Mouse (Mus musculus) granulocyte monocyte progenitor cell, adult 5-6 weeks (primary cell): ENCODE measurements around the gene Hdgfl3. TPM values are rescaled to one million over a fixed set of nuclear protein-coding genes. Genes with fewer than 3 reads are reported as not detected.

Source experiments
- ATAC-seq: replicated peaks from 2 replicates; pipeline ENCODE4 v1.8.0; 2016; ENCODE audit warnings: mild to moderate bottlenecking, moderate TSS enrichment, inconsistent platforms; ENCODE audit not compliant: poor library complexity, severe bottlenecking
- total RNA-seq, 2 experiments: library from RNA; stranded (forward) in 1 of 2; stranded (reverse) in 1 of 2; fragments of 200-712, 200-1000 nt in 1 of 2; fragments of >200 nt in 1 of 2; fragmentation: Nextera tagmentation in 1 of 2; gene quantifications; 2 replicates each; pipeline ENCODE4 v1.2.3; 2014 to 2017

Gene Hdgfl3
- total RNA-seq, 2 experiments from 2014 or later = 0.67 TPM; not detected in 1

DNA sequence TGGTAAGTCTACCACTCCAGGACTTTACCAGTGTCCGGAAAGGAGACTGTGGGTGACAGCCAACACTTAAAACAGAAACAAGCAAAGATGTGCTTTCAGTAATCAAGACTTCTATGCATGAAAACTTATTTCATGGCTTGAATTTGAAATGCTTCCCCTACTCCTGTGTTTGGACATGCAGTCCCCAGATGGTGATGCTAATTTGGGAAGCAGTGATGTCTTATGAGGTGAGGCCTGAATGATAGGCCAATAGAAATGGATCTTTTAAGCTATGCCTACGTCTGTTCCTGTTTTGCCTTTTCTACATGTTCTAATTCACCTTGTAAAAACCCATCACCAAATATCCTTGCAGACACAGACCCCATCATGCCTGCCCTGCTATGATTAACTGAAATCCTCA lies 29.3 kb downstream of the Hdgfl3 start:
- no peak for ATAC-seq

DNA sequence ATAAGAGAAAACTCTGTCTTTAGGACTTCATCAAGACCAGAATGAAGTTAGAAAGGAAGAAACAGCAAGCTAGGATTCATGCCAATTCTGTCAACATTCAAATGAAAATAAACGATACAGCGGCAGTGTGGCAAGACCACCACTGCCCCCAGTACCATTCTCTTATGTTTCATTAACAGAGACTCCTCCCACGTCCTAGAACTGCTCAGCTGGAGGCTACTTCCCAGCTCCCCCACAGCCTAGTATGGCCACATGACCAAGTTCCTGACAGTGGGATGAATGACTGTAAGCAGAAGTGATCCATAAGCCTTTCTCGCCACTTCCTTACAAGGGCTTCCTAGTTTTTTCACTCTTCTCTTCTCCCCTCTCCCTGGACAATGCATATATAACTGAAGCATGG lies 30.2 kb downstream of the Hdgfl3 start:
- peak; percentile 76 for ATAC-seq

DNA sequence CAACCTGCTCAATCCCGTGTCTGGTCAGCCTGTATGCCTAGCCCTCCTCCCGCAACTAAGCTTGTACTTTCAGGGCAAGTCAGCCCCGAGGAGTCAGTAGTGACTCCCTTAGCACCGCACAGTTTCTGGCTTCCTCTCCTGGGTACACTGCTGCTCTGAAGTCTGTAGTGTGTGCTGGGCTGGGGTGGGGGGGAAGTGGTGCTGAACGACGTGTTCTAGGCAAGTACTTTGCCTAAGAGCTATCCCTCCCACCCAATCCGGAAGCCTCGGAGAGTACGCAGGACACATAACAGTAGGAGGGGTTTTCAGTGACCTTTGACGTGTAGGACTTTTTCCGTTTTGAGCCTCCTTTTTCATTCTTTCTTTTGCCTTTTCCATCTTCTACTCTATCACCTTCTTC lies 34.9 kb downstream of the Hdgfl3 start:
- no peak for ATAC-seq

DNA sequence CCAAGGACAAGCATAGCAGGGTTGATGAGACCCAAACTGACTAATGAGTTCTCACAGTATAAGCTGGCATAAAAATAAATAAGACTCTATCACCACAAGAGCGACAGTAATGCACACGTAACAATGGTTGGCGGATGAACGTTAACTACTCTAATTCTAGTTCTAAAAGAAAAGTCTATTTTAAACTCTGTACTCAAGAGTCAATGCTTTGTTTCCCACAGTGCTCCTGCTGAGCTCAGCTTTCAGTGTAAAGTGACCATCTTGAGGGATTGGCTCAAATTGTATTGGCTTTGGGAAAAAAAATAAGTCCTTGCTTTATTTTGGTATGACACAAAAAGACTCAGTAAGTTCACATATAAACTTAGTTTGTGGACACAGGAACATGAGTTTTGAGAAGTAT lies 49.1 kb downstream of the Hdgfl3 start:
- ATAC-seq = no peak

GRCm38 (mm10) chr7:81881600-81881999 lies 52.7 kb downstream of the Hdgfl3 start:
- no peak for ATAC-seq

GRCm38 (mm10) chr7:81880797-81881196 lies 53.5 kb downstream of the Hdgfl3 start:
- no peak for ATAC-seq

GRCm38 (mm10) chr7:81880286-81880685 lies 54.0 kb downstream of the Hdgfl3 start:
- ATAC-seq = no peak

- ATAC-seq = no peak
These were observed 58.9 kb downstream of the Hdgfl3 start for GRCm38 (mm10) chr7:81875372-81875771.

- no peak for ATAC-seq
These were observed 59.6 kb downstream of the Hdgfl3 start for GRCm38 (mm10) chr7:81874636-81875035.

- ATAC-seq = no peak
These were observed 60.5 kb downstream of the Hdgfl3 start for GRCm38 (mm10) chr7:81873807-81874206.

- no peak for ATAC-seq
These were observed 61.7 kb downstream of the Hdgfl3 start for GRCm38 (mm10) chr7:81872493-81873013.

DNA sequence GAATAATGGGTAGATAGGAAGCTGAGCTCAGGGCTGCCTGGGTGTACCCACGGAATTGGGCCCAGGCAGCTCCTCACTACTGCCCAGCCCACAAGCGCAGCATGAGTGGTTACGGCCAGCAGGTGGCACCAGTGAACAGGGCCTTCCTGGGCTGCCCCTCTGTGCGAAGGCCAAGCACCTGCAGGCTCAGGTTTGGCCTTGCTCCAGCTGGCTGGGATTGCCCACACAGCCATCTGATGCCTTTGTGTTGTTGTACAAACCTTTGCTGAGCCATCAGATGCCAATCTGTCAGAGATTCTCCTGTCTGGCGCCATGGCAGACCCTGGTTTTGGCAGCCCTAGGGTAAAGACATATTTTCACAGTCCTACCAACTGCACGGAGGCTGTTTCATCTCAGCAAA lies 66.1 kb downstream of the Hdgfl3 start:
- ATAC-seq = peak; percentile 79

DNA sequence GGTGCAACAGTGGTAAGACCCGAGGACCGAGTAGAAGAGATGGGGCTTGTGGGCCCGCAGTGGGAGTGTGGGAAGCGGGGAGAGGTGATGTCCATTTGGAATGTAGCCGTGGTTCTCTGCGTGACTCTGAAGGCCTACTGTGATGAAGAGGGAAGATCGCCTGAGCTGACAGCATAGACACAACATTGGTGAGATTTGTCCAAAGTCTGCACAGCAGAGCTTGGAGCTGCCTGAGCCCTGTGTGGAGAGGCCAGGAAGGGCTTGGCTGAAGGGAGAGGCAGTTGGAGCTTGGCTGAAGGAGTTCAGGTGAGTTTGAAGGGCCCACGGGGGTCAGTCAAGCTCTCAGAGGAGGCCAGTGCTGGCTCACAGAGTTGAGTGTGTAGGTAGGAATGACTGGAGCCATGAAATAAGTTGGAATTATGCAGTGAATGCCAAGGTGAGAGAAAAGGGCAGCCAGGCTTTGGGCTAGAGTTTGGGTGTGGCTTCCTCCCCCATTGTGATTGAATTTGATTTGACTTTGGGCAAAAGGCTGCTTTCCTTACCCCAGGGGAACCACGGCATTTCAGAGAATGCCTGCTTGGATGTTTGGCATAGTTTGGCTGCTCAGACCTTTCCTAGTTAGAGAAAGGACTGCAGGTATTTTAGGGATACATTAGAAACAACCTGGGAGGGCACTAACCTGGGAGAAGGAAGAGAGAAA lies 66.9 kb downstream of the Hdgfl3 start:
- no peak for ATAC-seq

GRCm38 (mm10) chr7:81865937-81866336 lies 68.3 kb downstream of the Hdgfl3 start:
- no peak for ATAC-seq

DNA sequence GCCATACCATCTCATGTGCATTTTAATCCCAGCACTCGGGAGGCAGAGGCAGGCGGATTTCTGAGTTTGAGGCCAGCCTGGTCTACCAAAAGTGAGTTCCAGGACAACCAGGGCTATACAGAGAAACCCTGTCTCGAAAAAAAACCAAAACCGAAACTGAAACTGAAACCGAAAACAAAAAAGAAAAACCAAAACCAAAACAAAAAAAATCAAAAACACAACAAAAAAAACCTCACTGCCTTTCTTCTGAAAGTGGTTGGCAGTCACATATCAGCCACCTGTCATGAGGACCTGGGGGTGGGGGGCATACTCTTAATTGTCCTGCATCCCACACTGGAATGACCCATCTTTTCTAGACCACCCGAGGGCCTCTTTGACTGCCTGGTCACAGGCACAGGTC lies 69.7 kb downstream of the Hdgfl3 start:
- ATAC-seq = no peak

DNA sequence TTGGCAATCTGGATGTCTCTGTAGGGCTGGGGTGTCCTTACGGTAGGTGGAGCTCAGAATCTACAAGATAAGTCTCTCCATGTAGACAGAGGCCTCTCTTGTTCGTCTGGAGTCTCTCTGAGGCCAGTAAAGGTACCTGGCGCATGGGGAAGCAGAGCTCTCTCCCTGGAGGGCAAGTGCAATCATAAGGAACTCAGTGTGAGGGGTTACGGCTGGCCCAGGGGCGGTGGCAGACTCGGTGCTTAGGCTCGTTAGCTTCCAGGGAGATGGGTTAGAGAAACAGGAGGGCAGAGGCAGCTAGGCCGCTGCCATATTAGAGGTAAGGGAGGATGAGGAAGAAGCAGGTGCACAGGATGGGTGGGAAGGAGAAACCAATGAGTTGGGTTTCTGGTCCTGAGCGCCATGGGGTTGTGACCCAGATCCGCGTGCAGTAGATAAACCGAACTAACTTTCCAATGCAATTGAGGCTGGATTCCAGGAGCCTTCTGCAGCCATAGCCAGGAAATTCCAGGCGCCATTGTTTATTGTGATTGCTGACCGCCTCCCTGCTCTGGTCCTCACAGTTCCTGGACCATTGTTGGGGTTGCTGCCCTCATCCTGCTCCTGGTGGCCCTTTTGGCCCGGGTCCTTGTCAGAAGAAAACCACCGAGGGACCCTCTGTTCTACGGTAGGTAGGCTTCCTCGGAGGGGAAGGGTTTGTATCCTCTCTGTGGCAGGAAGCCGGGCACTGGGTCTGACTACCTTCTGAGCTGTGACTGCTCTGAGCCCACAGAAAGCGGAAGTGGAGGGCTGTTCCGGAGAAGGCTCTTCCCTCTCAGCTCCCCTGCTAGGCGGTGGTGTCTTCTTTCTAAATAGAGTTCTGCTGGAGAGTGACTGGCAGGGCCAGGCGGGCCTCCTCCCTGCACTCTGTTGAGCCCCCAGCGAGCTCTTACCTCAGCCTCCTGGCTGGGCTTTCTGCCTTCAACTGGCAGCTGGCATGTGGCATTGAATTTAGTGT lies 71.4 kb downstream of the Hdgfl3 start:
- ATAC-seq = peak; percentile 34

DNA sequence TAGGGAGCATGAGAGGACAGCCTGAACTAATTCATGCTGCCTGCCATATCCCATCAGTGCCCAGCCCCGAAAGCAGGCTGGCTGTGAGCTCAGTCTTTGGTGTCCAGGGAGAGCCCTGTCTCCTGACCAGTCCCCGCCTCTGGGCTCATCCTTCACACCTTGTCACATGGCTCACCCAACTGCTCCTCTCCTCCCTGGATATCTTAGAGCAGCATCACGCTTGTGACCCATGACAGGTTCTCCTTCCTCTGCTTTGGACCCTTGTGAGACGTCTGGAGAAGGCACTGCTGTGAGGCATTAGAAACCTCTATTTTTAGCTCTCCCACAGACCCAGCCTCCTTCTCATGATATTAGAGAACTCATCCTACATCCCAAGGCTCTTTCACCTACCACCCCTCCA lies 72.4 kb downstream of the Hdgfl3 start:
- ATAC-seq = no peak

- no peak for ATAC-seq
These were observed 72.8 kb downstream of the Hdgfl3 start for GRCm38 (mm10) chr7:81861461-81861860.

DNA sequence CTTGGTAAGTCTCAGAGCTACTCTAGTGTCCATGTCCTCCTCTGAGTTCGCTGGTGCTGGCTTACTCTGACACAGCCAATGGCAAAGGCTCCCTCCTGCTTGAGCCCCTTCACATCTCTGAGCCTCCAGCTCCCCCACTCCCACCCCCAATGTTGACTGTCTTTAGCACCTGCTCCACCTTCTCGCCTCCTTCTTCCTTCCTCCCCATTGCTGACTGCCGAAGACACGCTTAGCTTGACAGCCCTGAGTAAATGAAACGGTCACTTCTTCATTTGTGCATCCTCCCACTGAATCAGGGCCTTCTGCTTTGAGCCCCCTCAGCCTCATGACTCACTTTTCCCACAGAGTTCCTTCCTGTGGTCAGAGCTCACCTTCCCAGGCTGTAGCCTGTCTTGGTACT lies 73.3 kb downstream of the Hdgfl3 start:
- ATAC-seq = peak; percentile 8

DNA sequence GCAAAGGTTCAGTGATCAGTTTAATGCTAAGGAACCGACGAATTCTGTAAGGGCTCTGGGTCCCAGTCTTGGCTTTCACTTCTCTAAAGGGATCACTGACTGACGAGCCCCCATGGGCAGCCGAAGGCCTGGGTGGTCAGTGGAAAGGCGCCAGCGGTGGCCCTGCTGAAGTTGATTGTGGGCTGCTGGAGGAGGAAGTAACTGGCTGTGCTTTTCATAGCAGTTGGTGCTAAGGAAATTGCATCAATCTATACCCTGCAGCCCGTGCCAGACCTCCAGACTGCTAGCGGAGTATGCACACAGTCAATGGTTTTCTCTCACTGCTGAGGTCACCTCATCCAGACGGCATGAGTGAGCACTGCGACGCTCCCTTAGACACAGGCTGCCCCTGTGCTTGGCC lies 74.2 kb downstream of the Hdgfl3 start:
- peak; percentile 49 for ATAC-seq
